Mouse (Mus musculus) left cerebral cortex, adult 18-20 months (tissue): Measurements from ENCODE around the gene Gng7. TPM values are rescaled to one million over a fixed set of nuclear protein-coding genes. Genes with fewer than 3 reads are reported as not detected.

ENCODE experiments used
- DNase-seq, 2 experiments: peaks; one replicate each; pipeline ENCODE4 v3.0.0; 2021 to 2022; ENCODE audit warnings: low spot score in 2 of 2, mixed read lengths in 1 of 2
- total RNA-seq, 2 experiments: library from RNA; stranded (reverse); gene quantifications; 2 replicates each; pipeline ENCODE4 v1.2.3; 2021

Gng7 gene
- total RNA-seq, 2 experiments from 2014 or later = 107 to 137 TPM

GRCm38 (mm10) chr10:80902273-80902940 is 112.3 kb downstream of the Gng7 start:
- DNase-seq = no peak

- DNase-seq = no peak
Measured at GRCm38 (mm10) chr10:80901409-80902272, 113.1 kb downstream of the Gng7 start.

- peak; percentile 98 to 99 for DNase-seq
Measured at GRCm38 (mm10) chr10:80900318-80901247, 114.2 kb downstream of the Gng7 start, which contains the start of gene Timm13. Gene Timm13 (minus strand): TSS chr10:80900969.

- no peak for DNase-seq
Measured at GRCm38 (mm10) chr10:80899591-80900317, 115.0 kb downstream of the Gng7 start.

- no peak for DNase-seq
Measured at GRCm38 (mm10) chr10:80899074-80899473, 115.7 kb downstream of the Gng7 start.

Other genes with a start within 250 kb of the Gng7 start
- gene Sf3a2, start 216.7 kb downstream of the Gng7 start, total RNA-seq = 10 to 100 TPM; 46.8 to 53.3 TPM
- 10 to 100 TPM; 66.1 to 77.7 TPM for gene Plekhj1, start 216.3 kb downstream of the Gng7 start, total RNA-seq
- gene Amh, start 209.7 kb downstream of the Gng7 start, total RNA-seq = 1 to 10 TPM; 2.4 to 2.9 TPM
- 1 to 10 TPM; 6.6 to 8.0 TPM for gene Jsrp1, start 201.4 kb downstream of the Gng7 start, total RNA-seq
- 100 to 1,000 TPM; 517 to 561 TPM for gene Oaz1, start 188.3 kb downstream of the Gng7 start, total RNA-seq
- gene Lingo3, start 170.9 kb downstream of the Gng7 start, total RNA-seq = 10 to 100 TPM; 35.4 to 45.0 TPM
- 10 to 100 TPM; 34.8 to 48.8 TPM for gene Lsm7, start 159.7 kb downstream of the Gng7 start, total RNA-seq
- 10 to 100 TPM; 45.6 to 53.7 TPM for gene Sppl2b, start 159.7 kb downstream of the Gng7 start, total RNA-seq
- gene Tmprss9, start 143.1 kb downstream of the Gng7 start, total RNA-seq = under 1 TPM; 0.12 to 0.26 TPM
- 100 to 1,000 TPM; 131 to 136 TPM for gene Timm13, start 114.0 kb downstream of the Gng7 start, total RNA-seq
- gene Lmnb2, start 96.7 kb downstream of the Gng7 start, total RNA-seq = 10 to 100 TPM; 20.0 to 20.1 TPM
- gene Gadd45b, start 84.9 kb downstream of the Gng7 start, total RNA-seq = 10 to 100 TPM; 25.1 to 38.3 TPM
- 100 to 1,000 TPM; 104 to 113 TPM for gene Diras1, start 10.7 kb upstream of the Gng7 start, total RNA-seq
- 10 to 100 TPM; 56.9 to 60.1 TPM for gene Slc39a3, start 22.5 kb upstream of the Gng7 start, total RNA-seq
- 100 to 1,000 TPM; 178 to 182 TPM for gene Sgta, start 45.2 kb upstream of the Gng7 start, total RNA-seq
- gene Thop1, start 55.1 kb upstream of the Gng7 start, total RNA-seq = 10 to 100 TPM; 43.9 to 49.4 TPM
- gene Creb3l3, start 83.9 kb upstream of the Gng7 start, total RNA-seq = under 1 TPM; 0.35 to 0.67 TPM
- gene Map2k2, start 91.0 kb upstream of the Gng7 start, total RNA-seq = 100 to 1,000 TPM; 133 to 137 TPM
- 100 to 1,000 TPM; 135 to 137 TPM for gene Zbtb7a, start 120.3 kb upstream of the Gng7 start, total RNA-seq
- 10 to 100 TPM; 27.8 to 28.8 TPM for gene Pias4, start 153.0 kb upstream of the Gng7 start, total RNA-seq
- 100 to 1,000 TPM; 899 to 919 TPM for gene Eef2, start 161.7 kb upstream of the Gng7 start, total RNA-seq
- gene Dapk3, start 168.1 kb upstream of the Gng7 start, total RNA-seq = 10 to 100 TPM; 77.4 to 80.3 TPM
- gene 4930442H23Rik, start 168.9 kb upstream of the Gng7 start, total RNA-seq = not detected
- not detected for gene Nmrk2, start 187.1 kb upstream of the Gng7 start, total RNA-seq
- 100 to 1,000 TPM; 197 to 204 TPM for gene Atcay, start 215.9 kb upstream of the Gng7 start, total RNA-seq
- 10 to 100 TPM; 59.2 to 65.5 TPM for gene Zfr2, start 218.2 kb upstream of the Gng7 start, total RNA-seq
- gene Matk, start 238.0 kb upstream of the Gng7 start, total RNA-seq = 100 to 1,000 TPM; 187 to 195 TPM